Mouse (Mus musculus) spleen, adult 2 months (tissue): ENCODE measurements at regions not wholly inside any gene's neighbourhood (a gene's known extent, or its start where the extent isn't known, plus 50 kb on each side); places are given as distances from the start of the nearest gene placed in this dataset.

Experiments
- CTCF ChIP-seq: fragments of 200-500 bp; IDR thresholded peaks from 2 replicates; pipeline ENCODE4 v1.5.1; 2011; ENCODE audit warnings: mild to moderate bottlenecking, inconsistent platforms; ENCODE audit not compliant: insufficient read depth, insufficient read length, insufficient replicate concordance; ENCODE audit errors: extremely low read depth
- POLR2A ChIP-seq: fragments of 200-500 bp; IDR thresholded peaks from 2 replicates; pipeline ENCODE4 v1.6.1; 2011; ENCODE audit warnings: low read depth, low read length, inconsistent platforms

- TF ChIP-seq CTCF (no peak), POLR2A (0 out of 2 replicates have a peak, but pooled peaks have one; percentile 1)
Observed at GRCm38 (mm10) chr16:19179214-19180010, 134.5 kb downstream of the Olfr164 start.
